Comparison of ENCODE assay signal across 25 mouse cellular contexts in genomic region chr2:104489851-104490250, GRCm38 (mm10).
"Had no signal": no experiment of that assay in that cellular context is flagged by ENCODE, and none has a peak within 500 bp of the region (broad histone marks: within the 10 kb centered on the region; RNA-seq: fewer than 3 reads in every experiment).

No protein-coding gene starts in this region.

- H3K9me3 ChIP-seq: limb, embryonic 10.5 days; limb, embryonic 13.5 days; liver, embryonic 12.5 days; liver, embryonic 15.5 days; lung, embryonic 15.5 days; megakaryocyte, embryonic 14.5 days; midbrain, embryonic 10.5 days; neural tube, embryonic 12.5 days; neural tube, embryonic 15.5 days had no signal

- H3K27me3 ChIP-seq: limb, embryonic 13.5 days; liver, embryonic 12.5 days; liver, embryonic 15.5 days; lung, embryonic 15.5 days; megakaryocyte, embryonic 14.5 days; neural tube, embryonic 12.5 days; neural tube, embryonic 15.5 days had no signal

- H3K36me3 ChIP-seq: limb, embryonic 10.5 days; limb, embryonic 13.5 days; liver, embryonic 12.5 days; liver, embryonic 15.5 days; lung, embryonic 15.5 days; midbrain, embryonic 10.5 days; neural tube, embryonic 12.5 days; neural tube, embryonic 15.5 days had no signal

- H3K4me2 ChIP-seq: limb, embryonic 13.5 days; liver, embryonic 12.5 days; liver, embryonic 15.5 days; lung, embryonic 15.5 days; neural tube, embryonic 12.5 days; neural tube, embryonic 15.5 days had no signal

- ATAC-seq: liver, embryonic 12.5 days had no signal

- H3K27ac ChIP-seq: kidney, postnatal 0 days; layer of hippocampus, adult 2 months; limb, embryonic 10.5 days; limb, embryonic 13.5 days; liver, embryonic 12.5 days; lung, embryonic 15.5 days; midbrain, embryonic 10.5 days; neural tube, embryonic 12.5 days; neural tube, embryonic 15.5 days; stomach, postnatal 0 days had no signal

- H3K4me3 ChIP-seq: layer of hippocampus, adult 2 months; limb, embryonic 10.5 days; limb, embryonic 13.5 days; liver, embryonic 12.5 days; liver, embryonic 15.5 days; lung, embryonic 15.5 days; megakaryocyte, embryonic 14.5 days; midbrain, embryonic 10.5 days; neural tube, embryonic 12.5 days; neural tube, embryonic 15.5 days had no signal

- H3K9ac ChIP-seq: limb, embryonic 13.5 days; liver, embryonic 12.5 days; liver, embryonic 15.5 days; lung, embryonic 15.5 days; neural tube, embryonic 12.5 days; neural tube, embryonic 15.5 days had no signal

- DNase-seq: kidney, postnatal 25 days; layer of hippocampus, adult 9-11 months; liver; lung, adult 18-20 months; lung, postnatal 10 days; lung, postnatal 36 days; midbrain, embryonic 14.5 days; right cerebral cortex, adult 18-20 months; right cerebral cortex, postnatal 14 days; right cerebral cortex, postnatal 4 days; thymus, adult 2 months; thymus, postnatal 14 days; thymus, postnatal 4 days had no signal
